Mouse (Mus musculus): ENCODE results near the gene Tob1.

DNA sequence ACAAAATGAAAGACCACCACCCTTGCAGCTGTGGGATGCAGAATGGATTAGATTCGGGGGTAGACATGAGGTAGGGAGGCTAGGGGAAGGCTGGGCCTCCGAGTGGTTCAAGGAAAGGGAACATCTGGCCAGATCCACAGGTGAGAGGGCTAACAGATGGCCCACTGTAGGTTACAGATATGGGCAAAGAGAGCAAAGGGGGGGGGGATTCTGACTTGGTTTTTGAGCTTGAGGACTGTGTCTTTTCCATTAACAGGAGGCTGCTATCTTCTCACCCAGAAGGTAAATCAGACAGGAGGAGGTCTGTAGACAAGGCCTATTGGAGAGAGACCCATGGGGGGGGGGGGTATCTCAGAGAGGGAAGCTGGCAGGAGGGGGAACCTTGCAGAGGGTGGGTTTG, 11.5 kb upstream of the Tob1 start:
- TF ChIP-seq CTCF (IDR thresholded peaks at IDR 0.05; ENCODE audit: control insufficient read depth, insufficient read depth, low read length) = no peak
- TF ChIP-seq POLR2A (IDR thresholded peaks at IDR 0.05; ENCODE audit: borderline replicate concordance, control insufficient read depth, low read depth, low read length) = no peak
